Mouse (Mus musculus): ENCODE data around the gene Mypop. TPM values are rescaled to one million over a fixed set of nuclear protein-coding genes. Genes with fewer than 3 reads are reported as not detected.

Mypop gene
- polyA plus RNA-seq, 1 experiment from 2014 or later = 3.3 TPM

DNA sequence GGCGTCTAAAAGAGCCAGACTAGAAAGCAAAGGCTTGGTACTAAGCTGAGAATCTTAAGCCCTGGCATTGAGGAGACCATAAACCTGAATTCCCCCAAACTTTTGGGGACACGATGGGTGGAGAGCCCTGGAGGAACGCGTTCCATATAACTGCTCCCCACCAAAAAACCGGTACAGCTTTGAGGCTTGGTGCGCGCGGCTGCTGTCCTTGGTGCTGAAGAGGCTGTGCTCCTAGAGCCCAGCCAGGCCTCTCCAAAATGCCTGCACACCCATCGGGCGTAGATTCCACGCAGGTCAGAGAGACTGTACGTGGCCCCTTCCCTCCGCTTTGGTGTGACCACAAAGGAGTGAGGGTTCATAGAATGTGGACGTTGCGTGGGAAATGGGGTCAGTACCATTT, 39.6 kb upstream of the Mypop start:
- Histone ChIP-seq H3K27me3 (ENCODE audit: insufficient read depth, low read length) (no peaks in the 10 kb centered on the region), H3K4me3 (replicated peaks; ENCODE audit: low read depth, low read length) (no peak overlapping the region)

DNA sequence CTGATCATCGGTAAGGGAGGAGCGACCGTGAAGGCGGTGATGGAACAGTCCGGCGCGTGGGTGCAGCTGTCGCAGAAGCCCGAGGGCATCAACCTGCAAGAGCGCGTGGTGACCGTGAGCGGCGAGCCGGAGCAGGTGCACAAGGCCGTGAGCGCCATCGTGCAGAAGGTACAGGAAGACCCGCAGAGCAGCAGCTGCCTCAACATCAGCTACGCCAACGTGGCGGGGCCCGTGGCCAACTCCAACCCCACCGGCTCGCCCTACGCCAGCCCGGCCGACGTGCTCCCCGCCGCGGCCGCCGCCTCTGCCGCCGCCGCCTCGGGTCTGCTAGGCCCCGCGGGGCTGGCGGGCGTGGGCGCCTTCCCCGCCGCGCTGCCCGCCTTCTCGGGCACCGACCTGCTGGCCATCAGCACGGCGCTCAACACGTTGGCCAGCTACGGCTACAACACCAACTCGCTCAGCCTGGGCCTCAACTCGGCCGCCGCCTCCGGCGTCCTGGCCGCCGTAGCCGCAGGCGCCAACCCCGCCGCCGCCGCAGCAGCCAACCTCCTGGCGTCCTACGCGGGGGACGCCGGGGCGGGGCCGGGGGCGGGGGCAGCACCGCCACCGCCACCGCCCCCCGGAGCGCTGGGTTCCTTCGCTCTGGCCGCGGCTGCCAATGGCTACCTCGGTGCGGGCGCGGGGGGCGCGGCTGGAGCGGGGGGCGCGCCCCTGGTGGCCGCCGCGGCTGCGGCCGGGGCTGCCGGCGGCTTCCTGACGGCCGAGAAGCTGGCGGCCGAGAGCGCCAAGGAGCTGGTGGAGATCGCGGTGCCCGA, 33.3 kb upstream of the Mypop start:
- peak; percentile 72 for ATAC-seq (replicated peaks; ENCODE audit: low FRiP score, low read depth)
- TF ChIP-seq CTCF (IDR thresholded peaks at IDR 0.05; ENCODE audit: low read depth) = no peak; the same call in 1 of the 2 replicates
- no peaks in the 10 kb centered on the region for H3K36me3 ChIP-seq (ENCODE audit: insufficient read depth, low read length)
- H3K27ac ChIP-seq = no peak overlapping the region
- peaks cover 12% of the 10 kb centered on the region; the same call in 1 of the 2 replicates for H3K4me1 ChIP-seq (replicated peaks; ENCODE audit: insufficient read depth, low read length)
- H3K27me3 ChIP-seq (ENCODE audit: insufficient read depth, low read length) = peaks cover 32% of the 10 kb centered on the region
- H3K9me3 ChIP-seq (replicated peaks; ENCODE audit: low read length) = no peaks in the 10 kb centered on the region
- H3K9ac ChIP-seq (ENCODE audit: low read depth, low read length) = peak overlapping the region; percentile 54; the same call in 1 of the 2 replicates
- H3K4me2 ChIP-seq (ENCODE audit: low read length) = peak overlapping the region; percentile 98
- WGBS = 1% methylated on average over 94 of the region's 107 CpGs
- DNase-seq (ENCODE audit: low spot score) = peak; percentile 69
- H3K4me3 ChIP-seq (replicated peaks; ENCODE audit: low read depth, low read length) = peak overlapping the region; percentile 53

More for the DNA sequence above, 39.6 kb upstream of the Mypop start:
- no peaks in the 10 kb centered on the region for H3K36me3 ChIP-seq (ENCODE audit: insufficient read depth, low read length)
- H3K4me1 ChIP-seq (replicated peaks; ENCODE audit: insufficient read depth, low read length) = no peaks in the 10 kb centered on the region
- TF ChIP-seq CTCF (IDR thresholded peaks at IDR 0.05; ENCODE audit: low read depth) = no peak
- H3K9ac ChIP-seq (ENCODE audit: low read depth, low read length) = no peak overlapping the region
- no peak overlapping the region for H3K27ac ChIP-seq
- no peak for ATAC-seq (replicated peaks; ENCODE audit: low FRiP score, low read depth)
- H3K9me3 ChIP-seq (replicated peaks; ENCODE audit: low read length) = no peaks in the 10 kb centered on the region
- DNase-seq (ENCODE audit: low spot score) = peak; percentile 66
- no peak overlapping the region for H3K4me2 ChIP-seq (ENCODE audit: low read length)
- 17% methylated on average over 15 of the region's 15 CpGs for WGBS

DNA sequence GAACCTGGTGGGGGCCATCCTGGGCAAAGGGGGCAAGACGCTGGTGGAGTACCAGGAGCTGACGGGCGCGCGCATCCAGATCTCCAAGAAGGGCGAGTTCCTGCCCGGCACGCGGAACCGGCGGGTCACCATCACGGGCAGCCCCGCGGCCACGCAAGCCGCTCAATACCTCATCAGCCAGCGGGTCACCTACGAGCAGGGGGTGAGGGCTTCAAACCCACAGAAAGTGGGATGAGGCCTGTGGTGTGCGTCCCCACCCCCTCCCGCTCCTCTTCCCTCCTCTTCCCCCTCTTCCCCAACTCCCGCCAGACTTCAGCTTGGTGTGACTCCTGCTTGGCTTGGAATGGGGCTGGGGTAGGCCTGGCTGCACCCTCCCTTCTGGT, 32.7 kb upstream of the Mypop start:
- no peak for DNase-seq (ENCODE audit: low spot score)
- WGBS = 5% methylated on average over 18 of the region's 21 CpGs
- Histone ChIP-seq H3K27ac (no peak overlapping the region), H3K4me2 (ENCODE audit: low read length) (peak overlapping the region; percentile 98), H3K9ac (ENCODE audit: low read depth, low read length) (peak overlapping the region; percentile 54; the same call in 1 of the 2 replicates), H3K4me3 (replicated peaks; ENCODE audit: low read depth, low read length) (peak overlapping the region; percentile 53), H3K4me1 (replicated peaks; ENCODE audit: insufficient read depth, low read length) (peaks cover 12% of the 10 kb centered on the region; the same call in 1 of the 2 replicates), H3K27me3 (ENCODE audit: insufficient read depth, low read length) (peaks cover 36% of the 10 kb centered on the region), H3K36me3 (ENCODE audit: insufficient read depth, low read length) (no peaks in the 10 kb centered on the region), H3K9me3 (replicated peaks; ENCODE audit: low read length) (no peaks in the 10 kb centered on the region)
- ATAC-seq (replicated peaks; ENCODE audit: low FRiP score, low read depth) = peak; percentile 36
- no peak for TF ChIP-seq CTCF (IDR thresholded peaks at IDR 0.05; ENCODE audit: low read depth)

DNA sequence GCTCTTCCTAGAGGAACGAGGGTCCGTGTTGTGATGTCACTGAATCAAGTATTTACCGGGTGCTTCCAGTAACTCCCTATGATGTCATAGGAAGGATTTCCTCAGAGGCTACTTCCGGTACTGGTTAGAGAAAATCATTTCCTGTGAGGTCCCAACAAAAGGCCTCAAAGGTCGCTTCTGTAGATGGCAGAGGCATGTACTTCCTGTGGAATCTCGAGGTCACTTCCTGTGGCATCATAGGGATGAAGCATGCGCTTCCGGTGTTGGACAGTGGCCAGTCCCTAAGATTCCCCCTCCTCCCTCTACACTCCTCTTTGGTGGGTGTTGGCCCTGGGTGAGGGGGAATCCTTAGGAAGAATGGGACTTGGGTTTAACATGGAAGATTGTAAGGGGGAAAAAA, 31.6 kb upstream of the Mypop start:
- DNase-seq (ENCODE audit: low spot score) = peak; percentile 36
- Histone ChIP-seq H3K27ac (no peak overlapping the region), H3K4me2 (ENCODE audit: low read length) (no peak overlapping the region), H3K27me3 (ENCODE audit: insufficient read depth, low read length) (peaks cover 38% of the 10 kb centered on the region), H3K4me1 (replicated peaks; ENCODE audit: insufficient read depth, low read length) (peaks cover 12% of the 10 kb centered on the region; the same call in 1 of the 2 replicates), H3K4me3 (replicated peaks; ENCODE audit: low read depth, low read length) (no peak overlapping the region), H3K36me3 (ENCODE audit: insufficient read depth, low read length) (no peaks in the 10 kb centered on the region), H3K9me3 (replicated peaks; ENCODE audit: low read length) (no peaks in the 10 kb centered on the region), H3K9ac (ENCODE audit: low read depth, low read length) (no peak overlapping the region)
- ATAC-seq (replicated peaks; ENCODE audit: low FRiP score, low read depth) = no peak
- WGBS = 54% methylated on average over 8 of the region's 8 CpGs
- no peak for TF ChIP-seq CTCF (IDR thresholded peaks at IDR 0.05; ENCODE audit: low read depth)

DNA sequence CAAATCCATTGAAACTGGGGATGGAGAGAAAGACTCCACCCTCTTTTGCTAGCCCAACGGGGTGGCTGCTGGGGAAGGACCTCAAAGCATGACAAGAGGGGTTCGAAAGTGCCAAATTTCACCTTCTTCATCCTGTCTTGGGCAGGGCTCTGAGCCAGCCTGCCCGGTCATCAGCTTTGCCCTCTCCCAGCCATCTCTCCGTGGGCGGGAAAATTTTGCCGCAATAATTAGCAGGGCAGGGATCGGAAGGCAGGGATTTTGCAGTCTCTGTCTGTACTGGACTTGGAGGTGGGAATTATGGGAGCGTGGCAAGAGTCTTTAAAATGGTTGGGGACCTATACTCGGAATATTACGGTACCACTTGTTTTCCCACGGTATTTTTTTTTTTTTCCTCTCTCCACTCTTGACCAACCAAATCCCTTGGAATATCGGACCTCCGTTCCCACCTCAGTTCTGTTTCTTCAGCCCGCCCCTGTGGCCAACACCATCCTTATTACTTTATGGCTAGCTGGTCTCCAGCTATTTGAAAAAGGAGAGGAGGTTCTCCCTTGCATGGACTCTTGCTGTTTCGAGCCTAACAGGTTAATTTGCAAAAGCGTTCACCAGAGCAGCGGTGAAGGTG, 28.8 kb upstream of the Mypop start:
- no peaks in the 10 kb centered on the region for H3K9me3 ChIP-seq (replicated peaks; ENCODE audit: low read length)
- 5% methylated on average over 17 of the region's 17 CpGs for WGBS
- H3K4me3 ChIP-seq (replicated peaks; ENCODE audit: low read depth, low read length) = 0 out of 2 replicates have a peak overlapping the region, but pooled peaks have one; percentile 2
- no peak overlapping the region for H3K9ac ChIP-seq (ENCODE audit: low read depth, low read length)
- H3K4me2 ChIP-seq (ENCODE audit: low read length) = peak overlapping the region; percentile 43
- H3K4me1 ChIP-seq (replicated peaks; ENCODE audit: insufficient read depth, low read length) = peaks cover 11% of the 10 kb centered on the region; the same call in 1 of the 2 replicates
- peaks cover 38% of the 10 kb centered on the region for H3K27me3 ChIP-seq (ENCODE audit: insufficient read depth, low read length)
- no peak overlapping the region for H3K27ac ChIP-seq
- ATAC-seq (replicated peaks; ENCODE audit: low FRiP score, low read depth) = no peak
- DNase-seq (ENCODE audit: low spot score) = no peak
- TF ChIP-seq CTCF (IDR thresholded peaks at IDR 0.05; ENCODE audit: low read depth) = no peak
- H3K36me3 ChIP-seq (ENCODE audit: insufficient read depth, low read length) = no peaks in the 10 kb centered on the region

DNA sequence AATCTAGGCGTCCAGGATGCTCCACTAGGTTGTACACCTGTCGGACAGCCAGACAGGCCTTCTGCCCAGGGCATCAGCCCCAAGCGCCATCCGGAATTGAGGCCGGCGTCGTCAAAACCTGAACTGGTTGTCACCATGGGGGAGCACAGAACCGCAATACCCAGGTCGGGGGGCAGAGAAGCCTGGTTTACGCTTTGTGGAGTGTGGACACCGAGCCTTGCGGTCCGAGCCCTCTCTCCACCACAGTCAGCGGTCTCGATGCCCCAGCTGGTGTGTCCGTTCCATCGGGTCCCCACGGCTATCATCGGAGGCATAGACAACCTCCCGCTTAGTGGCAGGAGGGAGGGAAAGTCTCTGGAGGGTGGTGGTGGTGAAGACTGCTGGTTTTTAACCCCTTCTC, 28.2 kb upstream of the Mypop start:
- WGBS = 5% methylated on average over 20 of the region's 20 CpGs
- no peak for ATAC-seq (replicated peaks; ENCODE audit: low FRiP score, low read depth)
- H3K27me3 ChIP-seq (ENCODE audit: insufficient read depth, low read length) = peaks cover 34% of the 10 kb centered on the region

More for the DNA sequence above, 28.2 kb upstream of the Mypop start:
- Histone ChIP-seq H3K9me3 (replicated peaks; ENCODE audit: low read length) (no peaks in the 10 kb centered on the region), H3K27ac (no peak overlapping the region), H3K9ac (ENCODE audit: low read depth, low read length) (no peak overlapping the region), H3K4me2 (ENCODE audit: low read length) (peak overlapping the region; percentile 43), H3K4me3 (replicated peaks; ENCODE audit: low read depth, low read length) (0 out of 2 replicates have a peak overlapping the region, but pooled peaks have one; percentile 2), H3K36me3 (ENCODE audit: insufficient read depth, low read length) (no peaks in the 10 kb centered on the region), H3K4me1 (replicated peaks; ENCODE audit: insufficient read depth, low read length) (peaks cover 6% of the 10 kb centered on the region; the same call in 1 of the 2 replicates)
- no peak for DNase-seq (ENCODE audit: low spot score)
- no peak for TF ChIP-seq CTCF (IDR thresholded peaks at IDR 0.05; ENCODE audit: low read depth)

All from kidney, postnatal 0 days (tissue).